In the genomic region with DNA sequence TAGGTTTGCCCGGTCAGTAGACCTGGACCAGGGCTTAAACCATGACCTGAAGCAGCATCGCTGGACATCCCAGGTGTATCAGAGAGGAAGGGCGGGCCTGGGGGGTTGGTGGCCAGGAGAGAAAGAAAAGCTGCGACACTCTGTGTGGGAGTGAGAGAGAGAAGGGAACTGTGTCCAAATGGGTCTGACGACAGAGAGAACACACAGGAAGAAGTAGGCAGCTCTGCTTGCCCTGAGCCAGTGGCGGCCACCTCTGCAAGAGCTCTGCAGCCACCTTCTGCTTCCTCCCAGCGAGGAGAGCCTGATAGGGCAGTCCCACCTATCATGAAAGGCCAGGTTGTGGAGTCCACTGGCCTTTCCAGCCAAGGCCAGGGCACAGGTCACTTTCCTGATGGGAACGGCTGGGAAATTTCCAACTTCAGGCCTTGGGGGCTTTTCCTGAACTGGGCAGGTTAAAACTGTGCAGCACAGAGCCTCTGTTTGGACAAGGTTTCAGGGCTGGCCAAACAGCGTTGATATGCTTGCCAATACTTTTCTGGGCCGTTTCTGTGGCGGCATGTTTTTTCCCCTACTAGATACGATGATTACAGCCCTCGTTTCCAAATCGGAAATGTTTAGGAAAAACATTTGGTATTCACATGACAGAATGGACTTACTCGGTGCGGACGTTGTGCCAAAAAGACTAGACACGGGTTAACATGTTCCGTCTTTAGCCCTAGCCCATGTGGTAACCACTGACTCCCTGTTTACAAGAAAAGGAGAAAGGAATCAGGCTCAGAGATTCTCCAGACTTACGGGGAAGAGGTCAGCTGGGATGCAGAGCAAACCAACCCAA, we compare ENCODE assay signal across 8 mouse cellular contexts. TPM values are rescaled to one million over a fixed set of nuclear protein-coding genes. Genes with fewer than 3 reads are reported as not detected.
A peak's percentile ranks its signal among the peaks of the same experiment; 100 is the strongest.
DNase-seq lines count a peak whose midpoint lies in the region; ATAC-seq and TF ChIP-seq lines count a peak whose summit lies in the region.

No protein-coding gene starts in this region.

- peaks cover 40% of the 10 kb centered on the region for H3K4me1 ChIP-seq in hindbrain, embryonic 10.5 days (replicated peaks)
- no peaks in the 10 kb centered on the region for H3K4me1 ChIP-seq in hindbrain, embryonic 11.5 days (replicated peaks; ENCODE audit: control insufficient read depth, insufficient read depth, low read length)
- peaks cover 40% of the 10 kb centered on the region for H3K4me1 ChIP-seq in embryonic facial prominence, embryonic 15.5 days
- peaks cover 34% of the 10 kb centered on the region for H3K4me1 ChIP-seq in limb, embryonic 13.5 days

- TF ChIP-seq CTCF in C2C12 (IDR thresholded peaks at IDR 0.05; ENCODE audit: control insufficient read depth, insufficient read depth, insufficient read length) = no peak

- no peak for ATAC-seq in hindbrain, embryonic 11.5 days (ENCODE audit: low FRiP score)
- peak; percentile 69; the same call in 1 of the 2 replicates for ATAC-seq in embryonic facial prominence, embryonic 15.5 days (ENCODE audit: insufficient number of reproducible peaks, low FRiP score, low TSS enrichment, low read depth)
- ATAC-seq in limb, embryonic 13.5 days (ENCODE audit: low FRiP score, low read depth) = no peak

- DNase-seq in hindbrain, embryonic 10.5 days (ENCODE audit: low spot score) = no peak
- DNase-seq in hindbrain, embryonic 11.5 days (ENCODE audit: low spot score) = no peak
- peak; percentile 55 for DNase-seq in naive thymus-derived CD4-positive, alpha-beta T cell, adult 2 months (ENCODE audit: low read depth)
- DNase-seq in ovary, postnatal 14 days (ENCODE audit: low spot score) = no peak
- no peak for DNase-seq in gastrocnemius, adult 18-20 months (ENCODE audit: low spot score)

- no peak overlapping the region for H3K4me3 ChIP-seq in hindbrain, embryonic 10.5 days
- no peak overlapping the region for H3K4me3 ChIP-seq in hindbrain, embryonic 11.5 days (ENCODE audit: low read depth, low read length)
- H3K4me3 ChIP-seq in C2C12 (ENCODE audit: insufficient read depth, poor library complexity, severe bottlenecking) = peak overlapping the region; percentile 27
- 0 out of 2 replicates have a peak overlapping the region, but pooled peaks have one; percentile 9 for H3K4me3 ChIP-seq in embryonic facial prominence, embryonic 15.5 days (replicated peaks)
- H3K4me3 ChIP-seq in limb, embryonic 13.5 days = no peak overlapping the region

- H3K27ac ChIP-seq in hindbrain, embryonic 10.5 days = peak overlapping the region; percentile 53; the same call in 1 of the 2 replicates
- no peak overlapping the region for H3K27ac ChIP-seq in hindbrain, embryonic 11.5 days (ENCODE audit: low read depth, low read length)
- H3K27ac ChIP-seq in embryonic facial prominence, embryonic 15.5 days (replicated peaks) = peak overlapping the region; percentile 74
- H3K27ac ChIP-seq in limb, embryonic 13.5 days = no peak overlapping the region

- no peak overlapping the region for H3K9ac ChIP-seq in hindbrain, embryonic 11.5 days (ENCODE audit: low read depth, low read length)
- no peak overlapping the region for H3K9ac ChIP-seq in embryonic facial prominence, embryonic 15.5 days
- no peak overlapping the region for H3K9ac ChIP-seq in limb, embryonic 13.5 days

- peaks cover 68% of the 10 kb centered on the region for H3K79me2 ChIP-seq in C2C12 (ENCODE audit: control insufficient read depth, insufficient read depth)

- H3K36me3 ChIP-seq in hindbrain, embryonic 10.5 days = no peaks in the 10 kb centered on the region
- H3K36me3 ChIP-seq in hindbrain, embryonic 11.5 days (ENCODE audit: control insufficient read depth, insufficient read depth, low read length) = no peaks in the 10 kb centered on the region
- peaks cover 11% of the 10 kb centered on the region for H3K36me3 ChIP-seq in C2C12 (ENCODE audit: control insufficient read depth, insufficient read depth)
- no peaks in the 10 kb centered on the region for H3K36me3 ChIP-seq in embryonic facial prominence, embryonic 15.5 days
- H3K36me3 ChIP-seq in limb, embryonic 13.5 days = no peaks in the 10 kb centered on the region

- no peak overlapping the region for H3K4me2 ChIP-seq in hindbrain, embryonic 11.5 days (replicated peaks; ENCODE audit: low read depth, low read length)
- H3K4me2 ChIP-seq in embryonic facial prominence, embryonic 15.5 days (replicated peaks) = peak overlapping the region; percentile 39
- peak overlapping the region; percentile 46; the same call in 1 of the 2 replicates for H3K4me2 ChIP-seq in limb, embryonic 13.5 days (replicated peaks)

- no peaks in the 10 kb centered on the region for H3K9me3 ChIP-seq in hindbrain, embryonic 10.5 days
- H3K9me3 ChIP-seq in hindbrain, embryonic 11.5 days (ENCODE audit: control insufficient read depth, low read length) = no peaks in the 10 kb centered on the region
- no peaks in the 10 kb centered on the region for H3K9me3 ChIP-seq in embryonic facial prominence, embryonic 15.5 days (replicated peaks)
- H3K9me3 ChIP-seq in limb, embryonic 13.5 days = no peaks in the 10 kb centered on the region

- H3ac ChIP-seq in C2C12 (ENCODE audit: control insufficient read depth, insufficient read length, low read depth) = peak overlapping the region; percentile 61

- 78% methylated on average over 20 of the region's 20 CpGs for WGBS in hindbrain, embryonic 10.5 days
- WGBS in hindbrain, embryonic 11.5 days = 82% methylated on average over 20 of the region's 20 CpGs
- 42% methylated on average over 20 of the region's 20 CpGs for WGBS in embryonic facial prominence, embryonic 15.5 days
- WGBS in limb, embryonic 13.5 days = 78% methylated on average over 20 of the region's 20 CpGs

- H3K27me3 ChIP-seq in hindbrain, embryonic 10.5 days (ENCODE audit: insufficient read depth, poor library complexity, severe bottlenecking) = 0 out of 2 replicates have a peak, but pooled peaks cover 6% of the 10 kb centered on the region
- H3K27me3 ChIP-seq in hindbrain, embryonic 11.5 days (ENCODE audit: control insufficient read depth, insufficient read depth, low read length) = no peaks in the 10 kb centered on the region
- H3K27me3 ChIP-seq in C2C12 (ENCODE audit: control insufficient read depth, insufficient read depth, insufficient read length) = no peaks in the 10 kb centered on the region
- H3K27me3 ChIP-seq in embryonic facial prominence, embryonic 15.5 days = no peaks in the 10 kb centered on the region
- no peaks in the 10 kb centered on the region for H3K27me3 ChIP-seq in limb, embryonic 13.5 days

- H3K79me3 ChIP-seq in C2C12 (ENCODE audit: low read depth) = peaks cover 29% of the 10 kb centered on the region

TF ChIP-seq in C2C12, 6 proteins besides CTCF, POLR2A, EP300 and RAD21:
- no peak for TF ChIP-seq MYOD1 (IDR thresholded peaks at IDR 0.05; ENCODE audit: control insufficient read depth, insufficient read length, low read depth)
- TF ChIP-seq MYOG (IDR thresholded peaks at IDR 0.05; ENCODE audit: control insufficient read depth, extremely low read depth, insufficient read length) = no peak
- no peak for TF ChIP-seq FOSL1 (IDR thresholded peaks at IDR 0.05; ENCODE audit: insufficient read depth, low read length, poor library complexity, severe bottlenecking)
- TF ChIP-seq USF1 (IDR thresholded peaks at IDR 0.05; ENCODE audit: low read depth) = no peak
- no peak for TF ChIP-seq CEBPB (IDR thresholded peaks at IDR 0.05; ENCODE audit: low read depth)
- no peak for TF ChIP-seq MAX (IDR thresholded peaks at IDR 0.05)

RNA-seq across cellular contexts. Expression of gene Synj2, which starts 35.4 kb away (rescaled TPM):
- polyA plus RNA-seq in hindbrain, embryonic 10.5 days (2016; fragmentation: Nextera tagmentation; extraction: Ambion mirVana) = 1.6 and 2.4 TPM in 2 replicates
- polyA plus RNA-seq in hindbrain, embryonic 11.5 days (2014; fragmentation: Nextera tagmentation; extraction: Ambion mirVana) = 1.3 and 1.8 TPM in 2 replicates
- polyA plus RNA-seq in C2C12 (2012; fragmentation: generic; extraction: Trizol) = 30.9 TPM
- 3.1 and 4.0 TPM in 2 replicates for polyA plus RNA-seq in embryonic facial prominence, embryonic 15.5 days (2015; fragmentation: Nextera tagmentation; extraction: Ambion mirVana)
- polyA plus RNA-seq in limb, embryonic 13.5 days (2015; fragmentation: Nextera tagmentation; extraction: Ambion mirVana) = 1.8 and 1.9 TPM in 2 replicates
- 10 to 100 TPM; 25.7 to 32.7 TPM for total RNA-seq in gastrocnemius, adult 18-20 months (2021)

Comparison
In these comparisons a context has a peak if more than half of its experiments do, and no peak if none do; other contexts are left out.
1. H3K27ac ChIP-seq: peak in hindbrain, embryonic 10.5 days (single experiment) and embryonic facial prominence, embryonic 15.5 days (single experiment); none in hindbrain, embryonic 11.5 days (single experiment) and limb, embryonic 13.5 days (single experiment).
2. H3K4me3 ChIP-seq: peak in C2C12 (single experiment) and embryonic facial prominence, embryonic 15.5 days (single experiment); none in hindbrain, embryonic 10.5 days (single experiment), hindbrain, embryonic 11.5 days (single experiment) and limb, embryonic 13.5 days (single experiment).